Mouse (Mus musculus) embryonic fibroblast, embryonic 13.5 days (primary cell): ENCODE results near the gene Lgals8. TPM values are rescaled to one million over a fixed set of nuclear protein-coding genes. Genes with fewer than 3 reads are reported as not detected.
"Not testable (repeated sequence)": the region's sequence is repeated elsewhere in the genome, so short reads cannot be mapped to it uniquely, and the experiment has no call there.

Experiments
- H3K27ac ChIP-seq: 2 replicates; pipeline ENCODE4 v1.5.1; 2012; ENCODE audit warnings: low read length, control low read depth, inconsistent platforms; ENCODE audit not compliant: insufficient read depth
- H3K4me1 ChIP-seq: 2 replicates; pipeline ENCODE4 v1.6.1; 2011; ENCODE audit warnings: low read length; ENCODE audit not compliant: control insufficient read depth, insufficient read depth
- H3K4me3 ChIP-seq: 2 replicates; pipeline ENCODE4 v1.5.1; 2011; ENCODE audit warnings: mild to moderate bottlenecking, control low read depth, low read length; ENCODE audit not compliant: insufficient read depth
- CTCF ChIP-seq: IDR thresholded peaks from 2 replicates; pipeline ENCODE4 v1.5.1; 2011; ENCODE audit warnings: mild to moderate bottlenecking, control low read depth, low read length, moderate library complexity, borderline replicate concordance; ENCODE audit not compliant: insufficient read depth
- POLR2A ChIP-seq: IDR thresholded peaks from 2 replicates; pipeline ENCODE4 v1.6.1; 2011; ENCODE audit warnings: low read depth, mild to moderate bottlenecking, control low read depth, low read length, moderate library complexity
- polyA plus RNA-seq: library from polyadenylated mRNA; stranded (reverse); fragments of >200 nt; gene quantifications from 2 replicates; pipeline ENCODE4 v1.2.4, GENCODE M21; 2011; ENCODE audit warnings: low read depth; ENCODE audit not compliant: missing spikeins, insufficient read length

Gene Lgals8
- polyA plus RNA-seq, 1 experiment: 72.2 TPM

DNA sequence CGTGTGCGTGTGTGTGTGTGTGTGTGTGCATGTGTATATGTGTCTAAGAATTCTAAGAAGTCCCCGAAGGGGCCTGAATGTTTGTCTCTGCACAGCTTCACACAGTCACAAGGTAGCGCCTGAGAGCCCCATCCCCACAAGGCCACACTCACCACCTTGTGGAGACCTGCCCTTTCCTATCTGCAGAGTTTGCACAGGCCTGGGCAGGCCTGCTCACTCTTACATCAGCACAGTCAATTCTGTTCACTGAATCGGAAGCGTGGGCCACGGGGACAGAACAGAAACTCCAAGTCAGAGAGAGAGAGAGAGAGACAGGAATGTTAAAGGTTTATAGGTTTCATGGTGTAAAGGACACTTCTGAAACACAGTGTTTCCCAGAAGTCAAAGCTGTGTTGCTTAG is 20.9 kb upstream of the Lgals8 start:
- H3K4me3 ChIP-seq: no peak overlapping the region
- H3K27ac ChIP-seq: no peak overlapping the region
- no peaks in the 10 kb centered on the region for H3K4me1 ChIP-seq
- TF ChIP-seq CTCF: no peak
- TF ChIP-seq POLR2A: no peak

DNA sequence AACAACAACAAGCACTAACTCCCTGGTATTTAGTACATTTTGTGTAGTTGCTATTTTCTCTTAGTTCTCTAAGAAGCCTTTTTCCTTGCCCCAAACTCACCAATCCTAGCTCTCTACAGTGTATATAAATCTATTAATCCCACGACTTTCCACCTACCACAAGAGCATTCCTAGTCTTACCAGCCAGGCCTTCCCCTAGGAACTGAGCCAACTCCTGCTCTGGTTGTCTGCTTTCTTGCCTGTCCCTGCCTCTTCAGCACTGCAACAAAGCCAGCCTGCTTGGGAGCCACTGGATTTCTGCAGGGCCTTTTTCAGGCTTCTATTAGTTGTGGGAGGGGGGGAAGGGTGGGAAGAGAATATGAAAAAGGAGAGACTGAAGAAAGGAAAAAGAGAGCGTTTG is 20.5 kb upstream of the Lgals8 start:
- no peak overlapping the region for H3K4me3 ChIP-seq
- H3K27ac ChIP-seq: no peak overlapping the region
- TF ChIP-seq POLR2A (no peak), CTCF (no peak)

DNA sequence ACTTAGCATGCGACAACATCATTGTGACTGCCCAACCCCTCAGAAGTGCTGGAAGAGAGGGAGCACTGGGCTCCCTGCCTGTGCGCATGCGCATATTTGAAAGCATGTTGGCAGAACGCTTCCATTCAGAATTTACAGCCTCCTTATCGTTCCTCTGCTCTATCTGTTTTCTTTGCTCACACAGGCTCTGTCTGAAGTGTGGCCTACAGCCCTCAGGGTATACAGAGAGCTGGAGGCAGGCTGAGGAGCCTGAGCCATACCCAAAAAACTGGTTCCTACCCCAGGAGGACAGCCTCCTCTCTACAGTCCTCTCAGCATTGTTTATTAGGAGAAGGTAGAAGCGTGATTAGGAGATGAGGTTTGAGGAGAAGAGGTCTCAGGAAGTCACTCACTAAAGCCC is 15.1 kb upstream of the Lgals8 start:
- no peaks in the 10 kb centered on the region for H3K4me1 ChIP-seq
- H3K4me3 ChIP-seq: no peak overlapping the region
- no peak overlapping the region for H3K27ac ChIP-seq
- TF ChIP-seq CTCF (no peak), POLR2A (no peak)

More for the DNA sequence above, 20.5 kb upstream of the Lgals8 start:
- H3K4me1 ChIP-seq: no peaks in the 10 kb centered on the region

DNA sequence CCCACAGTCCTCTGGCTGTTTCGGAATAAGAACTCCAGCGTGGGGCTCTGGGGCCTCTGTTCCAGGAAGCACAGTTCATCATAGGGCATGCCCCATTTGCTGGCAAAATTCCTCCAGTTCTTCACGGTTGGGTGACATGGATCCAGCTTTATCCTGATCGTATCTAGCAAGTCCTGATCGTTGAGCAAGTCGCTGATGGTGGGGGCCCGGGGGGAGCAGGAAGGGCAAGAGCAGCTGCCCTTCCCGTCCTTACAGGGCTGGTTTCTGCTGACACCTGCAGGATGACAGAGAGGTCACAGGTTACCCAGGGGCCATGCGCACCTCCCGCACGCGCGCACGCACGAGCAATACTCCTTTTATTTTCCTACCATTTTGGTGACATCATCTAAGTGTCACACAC is 13.6 kb upstream of the Lgals8 start:
- Histone ChIP-seq H3K4me3 (no peak overlapping the region), H3K27ac (no peak overlapping the region), H3K4me1 (no peaks in the 10 kb centered on the region)
- TF ChIP-seq CTCF: no peak
- no peak for TF ChIP-seq POLR2A

DNA sequence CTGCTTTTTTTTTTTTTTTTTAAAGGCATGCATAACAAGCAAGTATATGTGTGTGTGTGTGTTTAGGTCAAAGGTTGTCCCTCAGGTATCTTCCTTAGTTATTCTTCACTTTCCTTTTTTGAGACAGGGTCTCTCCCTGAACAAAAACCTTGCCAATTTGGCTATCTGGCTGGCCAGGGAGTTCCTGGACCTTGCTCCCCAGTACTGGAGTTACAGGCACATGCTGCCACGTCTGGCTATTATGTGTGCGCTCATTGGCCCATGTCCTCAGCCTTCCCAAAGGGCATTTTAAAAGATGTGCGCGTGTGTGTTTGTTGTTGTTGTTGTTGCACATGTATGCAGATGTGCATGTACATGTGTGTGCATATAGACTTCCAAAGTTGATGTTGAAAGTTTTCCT is 12.1 kb upstream of the Lgals8 start:
- Histone ChIP-seq H3K4me1 (no peaks in the 10 kb centered on the region), H3K4me3 (no peak overlapping the region), H3K27ac (no peak overlapping the region)
- TF ChIP-seq CTCF (no peak), POLR2A (no peak)

DNA sequence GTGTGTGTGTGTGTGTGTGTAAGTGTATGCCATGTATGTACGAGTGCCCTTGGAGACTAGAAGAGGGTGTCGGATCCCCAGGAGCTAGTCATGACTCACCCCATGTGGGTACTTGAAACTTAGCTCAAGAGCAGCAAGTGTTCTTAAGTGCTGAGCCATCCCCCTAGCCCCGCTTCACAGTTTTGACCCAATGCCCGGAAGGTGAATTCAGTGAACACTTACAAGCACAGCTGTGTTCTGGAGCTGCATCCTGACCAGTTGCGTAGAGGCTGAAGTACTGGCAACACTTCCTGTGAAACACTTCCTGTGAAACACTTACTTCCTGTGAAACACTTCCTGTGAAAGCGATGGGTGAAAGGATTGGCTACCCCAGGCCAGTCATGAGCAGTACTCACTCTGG is 10.5 kb upstream of the Lgals8 start:
- Histone ChIP-seq H3K4me1 (no peaks in the 10 kb centered on the region), H3K4me3 (no peak overlapping the region), H3K27ac (no peak overlapping the region)
- TF ChIP-seq CTCF (no peak), POLR2A (no peak)

DNA sequence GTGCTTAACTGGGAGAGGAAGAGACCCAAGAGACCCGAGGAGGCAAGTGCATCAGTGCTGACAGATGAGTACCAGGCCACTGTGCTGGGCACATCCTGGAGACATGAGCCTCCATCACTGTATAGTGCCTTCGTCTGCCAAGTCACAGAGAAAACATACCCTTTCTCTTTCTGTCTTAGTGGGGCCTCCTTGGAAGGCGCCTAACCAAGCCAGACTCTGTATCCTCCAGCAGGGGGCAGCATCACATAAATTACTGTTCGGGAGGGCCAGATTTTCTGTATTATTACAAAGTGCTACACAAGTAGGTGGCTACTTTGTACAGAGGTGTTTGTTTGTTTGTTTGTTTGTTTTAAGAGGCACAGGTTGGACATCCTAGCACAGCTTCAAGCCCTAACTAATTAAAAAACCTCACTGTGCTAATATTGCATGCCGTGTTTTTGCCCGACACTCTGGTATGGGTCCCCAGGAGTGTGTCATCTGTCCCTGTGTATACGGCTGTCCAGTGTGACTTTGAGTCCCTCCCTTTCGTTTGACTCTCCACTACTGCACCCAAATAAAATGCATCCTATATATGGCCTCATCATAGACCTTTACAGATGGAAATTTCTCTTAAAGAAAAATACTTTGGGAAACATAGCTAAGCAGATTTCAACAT is 9.1 kb upstream of the Lgals8 start:
- H3K4me3 ChIP-seq: no peak overlapping the region
- TF ChIP-seq CTCF (0 out of 2 replicates have a peak, but pooled peaks have one; percentile 0), POLR2A (no peak)
- no peak overlapping the region for H3K27ac ChIP-seq
- no peaks in the 10 kb centered on the region for H3K4me1 ChIP-seq

DNA sequence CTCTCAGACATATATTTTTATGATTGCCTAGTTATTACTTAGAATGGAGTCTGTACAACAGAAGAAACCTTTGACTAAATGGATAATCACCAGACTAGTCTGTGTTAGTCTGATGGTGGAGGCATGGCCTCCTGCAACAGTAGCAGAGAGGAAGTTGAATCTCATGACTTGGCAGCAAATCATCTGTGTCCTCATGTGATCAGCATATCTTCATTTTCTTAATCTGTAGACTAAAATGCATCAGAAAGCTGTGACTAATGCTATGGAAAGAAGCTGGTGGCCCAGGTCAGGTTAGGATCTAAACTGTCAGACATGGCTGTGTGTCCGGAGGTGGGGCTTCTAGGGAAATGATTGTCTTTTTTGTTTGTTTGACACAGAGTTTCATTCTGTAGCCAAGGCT is 3.7 kb upstream of the Lgals8 start:
- H3K27ac ChIP-seq: no peak overlapping the region
- H3K4me3 ChIP-seq: no peak overlapping the region
- no peak for TF ChIP-seq POLR2A
- TF ChIP-seq CTCF: no peak
- no peaks in the 10 kb centered on the region for H3K4me1 ChIP-seq

DNA sequence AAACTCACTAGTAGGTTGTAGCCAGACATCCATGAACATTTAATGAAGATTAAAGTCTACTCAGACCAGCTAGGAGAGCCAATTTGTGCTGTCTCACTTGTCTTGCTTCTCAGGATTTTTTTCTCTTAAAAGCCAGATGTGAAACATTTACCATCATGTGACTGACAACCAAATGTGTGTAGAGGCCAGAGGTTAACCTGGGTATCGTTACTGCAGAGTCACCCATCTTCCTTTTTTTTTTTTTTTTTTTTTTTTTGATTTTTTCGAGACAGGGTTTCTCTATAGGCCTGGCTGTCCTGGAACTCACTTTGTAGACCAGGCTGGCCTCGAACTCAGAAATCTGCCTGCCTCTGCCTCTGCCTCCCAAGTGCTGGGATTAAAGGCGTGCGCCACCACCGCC is 585 bp downstream of the Lgals8 start:
- not testable (repeated sequence) for H3K27ac ChIP-seq, H3K4me1 ChIP-seq, H3K4me3 ChIP-seq

DNA sequence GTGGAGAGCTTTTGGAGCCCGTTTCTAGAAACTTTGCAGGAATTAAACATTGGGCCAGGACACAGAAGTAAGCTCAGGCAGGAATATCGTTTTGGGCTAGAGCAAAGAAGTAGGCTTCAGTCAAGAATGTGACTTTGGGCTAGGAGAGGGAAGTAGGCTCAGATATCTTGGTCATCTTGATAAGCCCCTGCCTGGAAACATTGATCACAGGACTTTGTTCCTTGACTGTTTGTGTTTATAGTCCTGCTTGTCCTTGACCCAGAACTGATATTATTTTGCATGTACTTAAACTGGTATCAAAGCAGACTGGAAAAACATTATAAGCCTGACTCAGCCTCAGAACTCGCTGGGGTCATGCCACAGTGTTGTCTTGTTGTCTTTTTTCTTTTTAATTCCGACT is 2.1 kb downstream of the Lgals8 start:
- H3K4me1 ChIP-seq: no peaks in the 10 kb centered on the region
- H3K27ac ChIP-seq: no peak overlapping the region
- H3K4me3 ChIP-seq: no peak overlapping the region
- TF ChIP-seq POLR2A: no peak
- no peak for TF ChIP-seq CTCF

DNA sequence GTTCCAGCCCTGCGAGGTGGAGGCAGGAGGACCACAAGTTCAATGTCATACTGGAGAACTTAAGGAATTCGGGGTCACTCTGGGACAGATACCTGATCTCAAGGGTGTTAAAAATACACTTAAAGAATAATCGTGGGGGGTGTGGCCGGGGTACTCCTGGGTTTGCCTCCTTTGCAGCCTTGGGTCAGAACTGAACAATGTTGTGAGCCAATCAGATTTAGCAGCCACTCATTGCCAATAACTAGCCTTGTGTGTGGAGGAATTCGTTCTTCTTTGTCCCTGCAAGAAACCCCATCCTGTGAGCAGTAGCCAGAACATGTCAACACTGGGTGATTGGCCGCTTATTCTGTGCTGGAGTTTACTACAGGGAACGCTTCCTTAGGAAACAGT is 3.0 kb downstream of the Lgals8 start:
- TF ChIP-seq CTCF (no peak), POLR2A (no peak; the same call in 1 of the 2 replicates)
- Histone ChIP-seq H3K27ac (0 out of 2 replicates have a peak overlapping the region, but pooled peaks have one; percentile 10), H3K4me3 (peak overlapping the region; percentile 93), H3K4me1 (no peaks in the 10 kb centered on the region)
